Mouse (Mus musculus) lung, adult 2 months (tissue): Measurements from ENCODE around the gene Sema4g.

ENCODE experiments used
- CTCF ChIP-seq: fragments of 200-500 bp; IDR thresholded peaks from 2 replicates; pipeline ENCODE4 v1.5.1; 2011; ENCODE audit warnings: mild to moderate bottlenecking, low read length, control low read depth; ENCODE audit not compliant: insufficient read depth
- POLR2A ChIP-seq: fragments of 200-500 bp; IDR thresholded peaks from 2 replicates; pipeline ENCODE4 v1.6.1; 2011; ENCODE audit warnings: low read depth, mild to moderate bottlenecking, control low read depth, low read length, borderline replicate concordance; ENCODE audit errors: extremely low read depth

GRCm38 (mm10) chr19:45017216-45017771 is 28.4 kb downstream of the Sema4g start:
- TF ChIP-seq POLR2A (peak; percentile 36; the same call in 1 of the 2 replicates), CTCF (peak; percentile 20; the same call in 1 of the 2 replicates)
